Mouse (Mus musculus) liver, embryonic 14.5 days (tissue): Measurements from ENCODE around the gene Olfr459.

ENCODE experiments used
- CTCF ChIP-seq: IDR thresholded peaks from 2 replicates; pipeline ENCODE4 v1.5.1; 2016; ENCODE audit warnings: antibody characterized with exemption, low read depth, control low read depth
- EP300 ChIP-seq: IDR thresholded peaks from 2 replicates; pipeline ENCODE4 v1.6.1; 2016; ENCODE audit warnings: antibody characterized with exemption, low read depth

GRCm38 (mm10) chr6:41761702-41762369 is 13.1 kb downstream of the Olfr459 start:
- TF ChIP-seq CTCF (peak; percentile 87), EP300 (no peak)
